Mouse (Mus musculus) G1E (cell line): Measurements from ENCODE around the gene Etnk2.

Experiments used
- CTCF ChIP-seq: IDR thresholded peaks from 2 replicates; pipeline ENCODE4 v1.5.1; 2012; ENCODE audit warnings: low read depth, low read length, inconsistent platforms, mixed read lengths
- TAL1 ChIP-seq: conservative IDR thresholded peaks from 2 replicates; pipeline ENCODE4 v1.6.1; 2012; ENCODE audit warnings: low read depth, low read length, inconsistent platforms, mixed read lengths

- TF ChIP-seq CTCF (no peak), TAL1 (no peak)
Measured at GRCm38 (mm10) chr1:133355469-133355868, 7.9 kb upstream of the Etnk2 start.
